Comparison of ENCODE assay signal across 8 mouse cellular contexts in the genomic region with DNA sequence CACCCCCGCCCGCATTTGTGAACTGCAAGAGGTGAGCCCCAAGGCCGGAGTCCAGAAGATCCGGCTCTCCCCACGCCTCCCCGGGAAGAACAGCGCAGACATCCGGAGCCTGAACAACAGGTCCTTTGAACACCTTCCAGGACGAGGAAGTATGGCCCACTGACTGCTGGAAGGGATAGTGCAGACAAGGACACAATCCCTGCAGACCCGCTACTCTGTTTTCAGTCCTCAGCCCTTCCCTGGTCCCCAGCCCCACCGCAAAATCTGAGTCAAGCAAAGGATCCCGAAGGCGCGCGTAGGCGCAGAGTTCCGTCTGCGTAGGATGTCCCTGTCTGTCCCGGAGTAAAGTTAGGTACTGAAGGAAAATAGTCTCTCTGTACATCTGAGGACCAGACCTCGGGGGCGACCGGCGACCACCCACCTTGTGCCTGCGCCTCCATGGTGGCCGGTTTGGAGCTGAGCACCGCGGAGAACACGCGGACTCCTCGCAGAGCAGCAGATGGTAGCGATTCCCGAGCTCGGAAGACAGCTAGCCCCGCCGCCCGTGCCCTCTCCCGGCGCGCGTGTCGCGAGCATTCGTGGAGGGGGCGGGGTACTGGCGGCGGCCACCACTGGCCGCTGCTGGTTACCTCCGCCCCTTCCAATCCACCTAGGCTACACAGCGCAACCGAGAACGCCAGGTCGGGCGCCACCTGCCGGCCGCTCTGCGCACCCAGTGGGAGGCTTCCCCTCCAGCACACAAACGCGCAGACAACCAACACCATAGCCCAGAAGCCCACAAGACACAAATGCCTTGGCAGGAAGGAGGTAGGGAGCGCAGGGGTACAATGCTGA. TPM values are rescaled to one million over a fixed set of nuclear protein-coding genes. Genes with fewer than 3 reads are reported as not detected.
DNase-seq lines count a peak whose midpoint lies in the region; ATAC-seq and TF ChIP-seq lines count a peak whose summit lies in the region.

A gene (minus strand): TSS at position 668 of the 834 bp plus-strand sequence.

- peak within 1 kb of the TSS; percentile 84 for H3K4me2 ChIP-seq in forebrain, postnatal 0 days (ENCODE audit: low read depth)
- H3K4me2 ChIP-seq in liver, embryonic 16.5 days (ENCODE audit: low read depth, low read length), result peak within 1 kb of the TSS; percentile 66
- H3K4me2 ChIP-seq in neural tube, embryonic 14.5 days (ENCODE audit: low read depth, low read length), result peak within 1 kb of the TSS; percentile 70

- no peaks in the 10 kb centered on the region for H3K27me3 ChIP-seq in forebrain, postnatal 0 days (ENCODE audit: insufficient read depth, low read length)
- peaks cover 4% of the 10 kb centered on the region; the same call in 1 of the 2 replicates for H3K27me3 ChIP-seq in liver, embryonic 16.5 days (ENCODE audit: control insufficient read depth, insufficient read depth, low read depth, low read length)
- H3K27me3 ChIP-seq in neural tube, embryonic 14.5 days (ENCODE audit: control insufficient read depth, insufficient read depth, low read length), result no peaks in the 10 kb centered on the region
- no peaks in the 10 kb centered on the region for H3K27me3 ChIP-seq in thymus, adult 2 months (ENCODE audit: control insufficient read depth, insufficient read depth, low read length)

- H3K36me3 ChIP-seq in ES-E14 (ENCODE audit: control insufficient read depth, insufficient read depth, low read length, poor library complexity, severe bottlenecking), result no peaks in the 10 kb centered on the region
- no peaks in the 10 kb centered on the region for H3K36me3 ChIP-seq in forebrain, postnatal 0 days (ENCODE audit: insufficient read depth)
- H3K36me3 ChIP-seq in liver, embryonic 16.5 days (ENCODE audit: control insufficient read depth, insufficient read depth), result no peaks in the 10 kb centered on the region
- H3K36me3 ChIP-seq in neural tube, embryonic 14.5 days (ENCODE audit: control insufficient read depth, insufficient read depth, low read length), result no peaks in the 10 kb centered on the region
- no peaks in the 10 kb centered on the region for H3K36me3 ChIP-seq in thymus, adult 2 months (ENCODE audit: control insufficient read depth, insufficient read depth, low read length)

- peak within 1 kb of the TSS; percentile 72 for H3K9ac ChIP-seq in ES-E14 (ENCODE audit: insufficient read depth, low read depth, low read length, poor library complexity, severe bottlenecking)
- peak within 1 kb of the TSS; percentile 55 for H3K9ac ChIP-seq in forebrain, postnatal 0 days
- peak within 1 kb of the TSS; percentile 31 for H3K9ac ChIP-seq in liver, embryonic 16.5 days (ENCODE audit: low read depth, low read length)
- peak within 1 kb of the TSS; percentile 57 for H3K9ac ChIP-seq in neural tube, embryonic 14.5 days (replicated peaks; ENCODE audit: low read depth, low read length)

- H3K4me3 ChIP-seq in ES-E14 (ENCODE audit: insufficient read depth in 1 of 2, low read depth in 1 of 2, low read length in 2 of 2, poor library complexity in 1 of 2, severe bottlenecking in 1 of 2), result peak within 1 kb of the TSS; percentile 79 to 82
- H3K4me3 ChIP-seq in forebrain, postnatal 0 days (ENCODE audit: low read depth, low read length), result peak within 1 kb of the TSS; percentile 58
- H3K4me3 ChIP-seq in liver, embryonic 16.5 days (ENCODE audit: low read depth, low read length), result peak within 1 kb of the TSS; percentile 58
- H3K4me3 ChIP-seq in neural tube, embryonic 14.5 days (ENCODE audit: low read depth, low read length), result peak within 1 kb of the TSS; percentile 48
- H3K4me3 ChIP-seq in thymus, adult 2 months (ENCODE audit: control insufficient read depth, insufficient read depth, low read length), result peak within 1 kb of the TSS; percentile 22

- intact Hi-C loops in heart, postnatal 25 days (cut with DNase I), result loop anchor here (5.0 to 10.0 kb wide), 2 partner anchors 131 to 618 kb away; a partner anchor contains a TSS

- ATAC-seq in forebrain, postnatal 0 days, result peak; percentile 99
- ATAC-seq in liver, embryonic 16.5 days (ENCODE audit: low read depth), result peak; percentile 91
- ATAC-seq in neural tube, embryonic 14.5 days (ENCODE audit: low read depth), result peak; percentile 100

- DNase-seq in ES-E14 (ENCODE audit: low read depth, low spot score), result peak; percentile 84
- peak; percentile 54 for DNase-seq in cerebellum, adult 11-12 months
- DNase-seq in forebrain, postnatal 0 days, result peak; percentile 88
- DNase-seq in heart, postnatal 25 days (ENCODE audit: low spot score), result peak; percentile 58
- DNase-seq in layer of hippocampus, adult 11-12 months (ENCODE audit: low spot score), result peak; percentile 86
- peak; percentile 41 for DNase-seq in thymus, adult 2 months

- peak; percentile 97 for TF ChIP-seq CTCF in forebrain, postnatal 0 days (IDR thresholded peaks at IDR 0.05; ENCODE audit: low read depth)
- peak; percentile 70; the same call in 1 of the 2 replicates for TF ChIP-seq CTCF in thymus, adult 2 months (IDR thresholded peaks at IDR 0.05; ENCODE audit: borderline replicate concordance, control insufficient read depth, extremely low read depth, insufficient read depth, low read length, poor library complexity)

- WGBS in forebrain, postnatal 0 days, result 2% methylated on average over 54 of the region's 59 CpGs
- 1% methylated on average over 59 of the region's 59 CpGs for WGBS in liver, embryonic 16.5 days (ENCODE audit: insufficient replicate concordance)
- under 1% methylated on average over 59 of the region's 59 CpGs for WGBS in neural tube, embryonic 14.5 days
- 2% methylated on average over 59 of the region's 59 CpGs for WGBS in thymus, adult 2 months

- H3K27ac ChIP-seq in ES-E14 (ENCODE audit: insufficient read depth, low read depth, low read length, poor library complexity, severe bottlenecking), result no peak within 1 kb of the TSS
- no peak within 1 kb of the TSS for H3K27ac ChIP-seq in forebrain, postnatal 0 days (ENCODE audit: low read depth, low read length)
- H3K27ac ChIP-seq in liver, embryonic 16.5 days (ENCODE audit: low read length), result no peak within 1 kb of the TSS
- no peak within 1 kb of the TSS for H3K27ac ChIP-seq in neural tube, embryonic 14.5 days (ENCODE audit: low read depth, low read length)
- no peak within 1 kb of the TSS for H3K27ac ChIP-seq in thymus, adult 2 months (ENCODE audit: control insufficient read depth, insufficient read depth, low read length)

- H3K9me3 ChIP-seq in ES-E14 (ENCODE audit: control insufficient read depth, insufficient read depth, low read depth, low read length), result no peaks in the 10 kb centered on the region
- no peaks in the 10 kb centered on the region for H3K9me3 ChIP-seq in forebrain, postnatal 0 days (ENCODE audit: low read length)
- H3K9me3 ChIP-seq in liver, embryonic 16.5 days (replicated peaks; ENCODE audit: control insufficient read depth, low read length), result no peaks in the 10 kb centered on the region
- H3K9me3 ChIP-seq in neural tube, embryonic 14.5 days (ENCODE audit: control insufficient read depth, low read length), result no peaks in the 10 kb centered on the region

- H3K4me1 ChIP-seq in ES-E14 (ENCODE audit: control insufficient read depth in 2 of 2, insufficient read depth in 2 of 2, low read length in 2 of 2, poor library complexity in 1 of 2), result peaks cover 0 to 3% of the 10 kb centered on the region in 2 experiments; a peak in 1 of 4 replicates
- no peaks in the 10 kb centered on the region for H3K4me1 ChIP-seq in forebrain, postnatal 0 days (ENCODE audit: insufficient read depth)
- H3K4me1 ChIP-seq in liver, embryonic 16.5 days (ENCODE audit: control insufficient read depth, low read depth, low read length), result no peaks in the 10 kb centered on the region
- no peaks in the 10 kb centered on the region for H3K4me1 ChIP-seq in neural tube, embryonic 14.5 days (ENCODE audit: control insufficient read depth, insufficient read depth, low read length)
- 0 out of 2 replicates have a peak, but pooled peaks cover 3% of the 10 kb centered on the region for H3K4me1 ChIP-seq in thymus, adult 2 months (replicated peaks; ENCODE audit: control insufficient read depth, insufficient read depth, low read length)

- no peak for TF ChIP-seq POLR2A in thymus, adult 2 months (IDR thresholded peaks at IDR 0.05; ENCODE audit: control insufficient read depth, extremely low read depth, insufficient read depth, low read length, poor library complexity)

- in situ Hi-C loops in ES-E14 (cut with MboI; ENCODE audit: low sequenced_read_pairs in 2 of 2, unreplicated experiment in 2 of 2), result no loop called here

TF ChIP-seq in ES-E14, 5 proteins besides CTCF, POLR2A, EP300 and RAD21:
- TF ChIP-seq MAFK (IDR thresholded peaks at IDR 0.05; ENCODE audit: insufficient read depth, low read depth, low read length) (no peak), HCFC1 (IDR thresholded peaks at IDR 0.05; ENCODE audit: borderline replicate concordance, insufficient read depth, low read length) (no peak), ZNF384 (IDR thresholded peaks at IDR 0.05; ENCODE audit: low read depth, low read length) (no peak), CHD2 (IDR thresholded peaks at IDR 0.05; ENCODE audit: low read depth, low read length) (peak; percentile 61; the same call in 1 of the 2 replicates), ZC3H11A (IDR thresholded peaks at IDR 0.05; ENCODE audit: borderline replicate concordance, low read depth, low read length) (no peak)
TF ChIP-seq in ES-E14: peak in this region for 1.

RNA-seq across cellular contexts. Expression of the gene that starts here (rescaled TPM):
- 10.8 and 18.0 TPM in 2 replicates for total RNA-seq in ES-E14 (2012; rRNA removed)
- 24.9 and 34.2 TPM in 2 replicates for total RNA-seq in forebrain, postnatal 0 days (2014; rRNA removed)
- 50.7 and 53.1 TPM in 2 replicates for polyA plus RNA-seq in forebrain, postnatal 0 days (2015; fragmentation: Nextera tagmentation; extraction: Ambion mirVana)
- total RNA-seq in heart, postnatal 25 days (2021), result 1 to 10 TPM; 3.5 to 4.4 TPM
- polyA plus RNA-seq in liver, embryonic 16.5 days (2015; fragmentation: Nextera tagmentation; extraction: Ambion mirVana), result 0.63 and 0.96 TPM in 2 replicates
- 36.9 and 47.6 TPM in 2 replicates for polyA plus RNA-seq in neural tube, embryonic 14.5 days (2014; fragmentation: Nextera tagmentation; extraction: Ambion mirVana)
- 1.1 TPM in 2 replicates for polyA plus RNA-seq in thymus, adult 2 months (2012; rRNA removed)

Comparison
In these comparisons a context has a peak if more than half of its experiments do, and no peak if none do; other contexts are left out.
1. RNA of the gene that starts here (polyA plus RNA-seq): 50.7 to 53.1 TPM in forebrain, postnatal 0 days and 36.9 to 47.6 TPM in neural tube, embryonic 14.5 days; 1.1 TPM in thymus, adult 2 months and 0.63 to 0.96 TPM in liver, embryonic 16.5 days; every median in the first group is over 10 times any median in the second.
2. Peak in ATAC-seq, H3K4me3 ChIP-seq, H3K9ac ChIP-seq and H3K4me2 ChIP-seq in liver, embryonic 16.5 days; RNA of the gene not detected or under 1 TPM.
3. H3K4me3 ChIP-seq: peak in every context shown above with its lines; median percentile 80 in ES-E14; 58 in forebrain, postnatal 0 days; 58 in liver, embryonic 16.5 days; 48 in neural tube, embryonic 14.5 days; 22 in thymus, adult 2 months.
4. Peak in every context shown above with its lines, with median percentiles within 50 percentile points of each other: DNase-seq, H3K9ac ChIP-seq, ATAC-seq and H3K4me2 ChIP-seq.